Mouse (Mus musculus) hindbrain, embryonic 11.5 days (tissue): ENCODE measurements at regions not wholly inside any gene's neighbourhood (a gene's known extent, or its start where the extent isn't known, plus 50 kb on each side); places are given as distances from the start of the nearest gene placed in this dataset.
"Not testable (repeated sequence)": the region's sequence is repeated elsewhere in the genome, so short reads cannot be mapped to it uniquely, and the experiment has no call there.

Experiments
- ATAC-seq: fragments of 200-750 bp; cut with Nextera tagmentation; 2 replicates; pipeline ENCODE4 v1.8.0; 2017; ENCODE audit warnings: mild to moderate bottlenecking, moderate TSS enrichment, moderate library complexity; ENCODE audit not compliant: low FRiP score
- DNase-seq: peaks from one replicate; pipeline ENCODE4 v3.0.0-alpha.2; 2015; ENCODE audit warnings: low spot score
- H3K27ac ChIP-seq: fragments of 300-500 bp; sonication (generic); 2 replicates; pipeline ENCODE4 v1.5.1; 2014; ENCODE audit warnings: mild to moderate bottlenecking, low read depth, low read length
- H3K27me3 ChIP-seq: fragments of 300-500 bp; sonication (generic); 2 replicates; pipeline ENCODE4 v1.6.1; 2014; ENCODE audit warnings: mild to moderate bottlenecking, low read length, moderate library complexity, mixed read lengths; ENCODE audit not compliant: control insufficient read depth, insufficient read depth
- H3K36me3 ChIP-seq: fragments of 300-500 bp; sonication (generic); 2 replicates; pipeline ENCODE4 v1.6.1; 2014; ENCODE audit warnings: mild to moderate bottlenecking, low read length, moderate library complexity, mixed read lengths; ENCODE audit not compliant: control insufficient read depth, insufficient read depth
- H3K4me1 ChIP-seq: fragments of 300-500 bp; sonication (generic); replicated peaks from 2 replicates; pipeline ENCODE4 v1.6.1; 2014; ENCODE audit warnings: low read length, mixed read lengths; ENCODE audit not compliant: control insufficient read depth, insufficient read depth
- H3K4me2 ChIP-seq: fragments of 300-500 bp; sonication (generic); replicated peaks from 2 replicates; pipeline ENCODE4 v1.6.1; 2014; ENCODE audit warnings: mild to moderate bottlenecking, low read depth, low read length
- H3K4me3 ChIP-seq: fragments of 300-500 bp; sonication (generic); 2 replicates; pipeline ENCODE4 v1.5.1; 2014; ENCODE audit warnings: low read depth, low read length
- H3K9ac ChIP-seq: fragments of 300-500 bp; sonication (generic); 2 replicates; pipeline ENCODE4 v1.6.1; 2014; ENCODE audit warnings: low read depth, low read length
- H3K9me3 ChIP-seq: fragments of 300-500 bp; sonication (generic); 2 replicates; pipeline ENCODE4 v1.6.1; 2016; ENCODE audit warnings: low read length; ENCODE audit not compliant: control insufficient read depth
- WGBS: fragments of 180-500 bp; shearing (Covaris S2); extraction: QIAGEN DNeasy Blood & Tissue Kit; methylation state at CpG from one replicate; pipeline ENCODE4 v1.1.7; 2014; 5-methylcytosine and 5-hydroxymethylcytosine counted together

GRCm38 (mm10) chr8:83837637-83838378 lies 62.1 kb upstream of the Adgrl1 start:
- H3K27ac ChIP-seq = no peak overlapping the region
- no peak overlapping the region for H3K4me3 ChIP-seq
- H3K9me3 ChIP-seq = no peaks in the 10 kb centered on the region
- no peaks in the 10 kb centered on the region for H3K36me3 ChIP-seq
- 67% methylated on average over 9 of the region's 9 CpGs for WGBS
- ATAC-seq (no peak), DNase-seq (no peak)
- H3K27me3 ChIP-seq = no peaks in the 10 kb centered on the region
- no peak overlapping the region for H3K9ac ChIP-seq
- no peak overlapping the region for H3K4me2 ChIP-seq
- H3K4me1 ChIP-seq = no peaks in the 10 kb centered on the region

- Histone ChIP-seq H3K9ac (no peak overlapping the region), H3K36me3 (no peaks in the 10 kb centered on the region), H3K4me1 (no peaks in the 10 kb centered on the region), H3K27ac (no peak overlapping the region), H3K4me2 (no peak overlapping the region), H3K27me3 (no peaks in the 10 kb centered on the region), H3K9me3 (no peaks in the 10 kb centered on the region), H3K4me3 (no peak overlapping the region)
- 73% methylated on average over 2 of the region's 2 CpGs for WGBS
- no peak for DNase-seq
- ATAC-seq = no peak
Observed at GRCm38 (mm10) chr8:83829851-83830250, 70.1 kb upstream of the Adgrl1 start.

DNA sequence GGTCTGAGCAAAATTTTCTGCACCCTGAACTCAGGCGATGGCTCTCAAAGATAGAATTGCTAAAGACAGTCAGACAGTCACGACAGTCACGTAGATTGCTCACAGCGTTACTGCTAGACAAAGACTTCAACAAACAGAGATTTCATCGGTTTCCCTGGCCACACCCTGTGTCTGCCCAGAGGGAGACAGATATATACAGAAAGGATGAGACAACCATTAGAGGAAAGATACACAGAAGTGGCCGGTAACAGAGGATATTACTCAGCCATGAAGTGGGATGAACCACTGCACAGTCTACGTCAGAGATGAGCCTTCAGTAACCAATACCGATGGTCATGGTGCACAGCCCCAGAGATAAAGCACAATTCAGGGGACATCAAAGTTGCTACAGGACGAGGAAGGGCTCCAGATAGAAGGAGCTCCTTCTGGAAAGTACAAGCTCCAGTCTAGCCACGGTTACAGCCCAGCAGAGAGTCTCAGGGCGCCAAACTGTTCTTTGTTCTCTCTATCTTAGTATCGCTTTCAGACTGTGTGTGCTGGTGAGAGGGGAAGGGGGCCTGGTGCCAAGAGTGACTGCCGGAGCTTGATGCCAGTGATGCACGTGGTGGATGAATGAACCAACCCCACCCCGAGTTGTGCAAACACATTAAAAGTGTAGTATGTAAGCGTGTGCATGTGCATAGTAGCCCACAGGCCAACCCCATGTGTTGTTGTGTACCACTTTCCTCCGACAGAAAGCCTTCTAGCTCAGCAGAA lies 74.8 kb upstream of the Adgrl1 start:
- no peaks in the 10 kb centered on the region for H3K9me3 ChIP-seq
- H3K27me3 ChIP-seq = no peaks in the 10 kb centered on the region
- no peaks in the 10 kb centered on the region for H3K4me1 ChIP-seq
- H3K4me2 ChIP-seq = no peak overlapping the region
- no peak overlapping the region for H3K27ac ChIP-seq
- H3K36me3 ChIP-seq = no peaks in the 10 kb centered on the region
- ATAC-seq = no peak
- no peak overlapping the region for H3K4me3 ChIP-seq
- 87% methylated on average over 17 of the region's 17 CpGs for WGBS
- no peak for DNase-seq
- H3K9ac ChIP-seq = no peak overlapping the region

DNA sequence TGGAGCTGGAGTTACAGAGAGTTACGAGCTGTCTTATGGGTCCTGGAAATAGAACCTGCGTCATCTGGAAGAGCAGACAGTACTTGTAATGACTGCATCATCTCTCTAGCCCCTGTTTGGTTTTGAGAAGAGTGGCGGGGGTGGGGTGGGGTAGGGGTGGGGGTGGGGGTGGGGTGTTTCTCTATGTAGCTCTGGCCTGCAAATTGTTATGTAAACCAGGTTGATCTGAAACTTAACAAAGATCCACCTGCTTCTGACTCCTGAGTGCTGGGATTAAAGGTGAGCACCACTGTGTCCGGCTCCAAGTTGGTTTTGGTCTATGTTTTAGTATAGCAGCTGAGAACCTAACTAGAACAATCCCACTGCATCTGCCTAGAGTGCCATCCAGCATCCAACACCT lies 78.0 kb upstream of the Adgre5 start:
- no peak overlapping the region for H3K9ac ChIP-seq
- no peaks in the 10 kb centered on the region for H3K4me1 ChIP-seq
- no peaks in the 10 kb centered on the region for H3K36me3 ChIP-seq
- H3K9me3 ChIP-seq = no peaks in the 10 kb centered on the region
- H3K4me3 ChIP-seq = no peak overlapping the region
- no peak for DNase-seq
- no peak overlapping the region for H3K4me2 ChIP-seq
- WGBS = 90% methylated on average over 4 of the region's 4 CpGs
- H3K27ac ChIP-seq = no peak overlapping the region
- no peak for ATAC-seq
- H3K27me3 ChIP-seq = no peaks in the 10 kb centered on the region

DNA sequence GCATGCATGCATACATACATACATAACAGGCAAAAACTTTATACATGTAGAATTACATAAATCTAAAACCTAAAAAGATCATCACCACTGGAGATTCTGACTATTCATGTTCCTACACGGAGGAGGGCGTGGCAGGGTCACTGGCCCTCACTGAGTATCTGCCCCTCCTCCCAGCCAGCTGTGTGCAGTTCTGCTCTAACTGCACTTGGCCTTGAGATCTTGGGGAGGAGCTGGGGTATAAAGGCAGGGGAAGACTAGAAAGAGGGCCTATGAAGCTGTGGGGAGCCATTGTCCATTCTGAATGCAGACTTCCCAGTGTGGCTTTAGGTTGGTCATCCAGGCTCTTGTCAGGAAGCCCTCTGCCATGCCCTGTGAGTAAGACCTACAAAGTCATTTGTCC lies 69.5 kb upstream of the Adgre5 start:
- H3K4me2 ChIP-seq = no peak overlapping the region
- no peak overlapping the region for H3K9ac ChIP-seq
- no peak for ATAC-seq
- DNase-seq = no peak
- H3K4me3 ChIP-seq = no peak overlapping the region
- no peak overlapping the region for H3K27ac ChIP-seq
- WGBS = 82% methylated on average over 2 of the region's 2 CpGs
- H3K4me1 ChIP-seq = no peaks in the 10 kb centered on the region
- no peaks in the 10 kb centered on the region for H3K36me3 ChIP-seq
- no peaks in the 10 kb centered on the region for H3K9me3 ChIP-seq
- no peaks in the 10 kb centered on the region for H3K27me3 ChIP-seq

- Histone ChIP-seq H3K4me2 (no peak overlapping the region), H3K4me1 (no peaks in the 10 kb centered on the region), H3K36me3 (no peaks in the 10 kb centered on the region), H3K27ac (no peak overlapping the region), H3K9me3 (no peaks in the 10 kb centered on the region), H3K9ac (no peak overlapping the region), H3K27me3 (no peaks in the 10 kb centered on the region), H3K4me3 (no peak overlapping the region)
- no peak for ATAC-seq
- no peak for DNase-seq
- 69% methylated on average over 6 of the region's 6 CpGs for WGBS
Observed at GRCm38 (mm10) chr8:83805612-83806011, 64.5 kb upstream of the Adgre5 start.

GRCm38 (mm10) chr8:83803312-83803711 lies 62.2 kb upstream of the Adgre5 start:
- not testable (repeated sequence) for H3K27me3 ChIP-seq, H3K4me2 ChIP-seq, H3K9me3 ChIP-seq, H3K4me3 ChIP-seq, H3K36me3 ChIP-seq, ATAC-seq, H3K27ac ChIP-seq, H3K9ac ChIP-seq, H3K4me1 ChIP-seq
- WGBS = 39% methylated on average over 1 of the region's 1 CpGs
- peak; percentile 10 for DNase-seq

DNA sequence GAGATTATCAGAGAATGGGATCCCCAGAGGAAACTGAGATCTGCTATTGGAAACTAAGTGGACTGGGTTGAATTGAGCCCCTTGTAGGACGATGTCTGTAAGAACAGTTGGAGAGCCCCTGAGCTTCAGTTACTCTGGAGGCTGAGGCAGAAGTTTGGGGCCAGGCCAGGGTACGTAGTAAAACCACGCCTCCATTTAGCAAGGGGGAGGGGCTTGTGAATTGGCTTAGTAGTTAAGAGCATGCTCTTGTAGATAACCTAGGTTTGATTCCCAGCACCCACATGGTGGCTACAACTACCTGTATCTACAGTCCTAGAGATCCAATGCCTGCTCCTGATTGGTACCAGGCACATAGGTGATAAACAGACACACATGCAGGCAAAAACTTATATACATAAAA lies 61.4 kb upstream of the Adgre5 start:
- Histone ChIP-seq H3K36me3 (no peaks in the 10 kb centered on the region), H3K27me3 (no peaks in the 10 kb centered on the region), H3K9me3 (no peaks in the 10 kb centered on the region), H3K4me2 (no peak overlapping the region), H3K27ac (no peak overlapping the region), H3K9ac (no peak overlapping the region), H3K4me3 (no peak overlapping the region), H3K4me1 (no peaks in the 10 kb centered on the region)
- ATAC-seq (no peak), DNase-seq (peak; percentile 6)
- WGBS = 49% methylated on average over 3 of the region's 3 CpGs

DNA sequence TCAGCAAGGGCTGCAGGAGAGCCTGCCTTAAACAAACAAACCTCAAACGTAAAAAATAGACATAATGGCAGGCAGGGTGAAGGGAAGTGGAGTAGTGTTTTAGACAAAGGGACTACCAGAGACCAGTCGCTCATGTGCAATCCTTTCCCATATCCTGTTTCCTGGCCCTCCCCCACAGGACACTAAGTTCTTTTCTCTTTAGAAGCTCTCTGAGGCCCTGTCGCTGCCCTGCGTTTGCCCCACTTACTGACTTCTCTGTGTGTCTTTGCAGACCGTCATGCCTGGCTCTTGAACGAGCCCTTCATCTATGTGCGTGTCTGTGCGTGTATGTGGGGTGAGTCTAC lies 58.5 kb upstream of the Adgre5 start:
- Histone ChIP-seq H3K9me3 (no peaks in the 10 kb centered on the region), H3K9ac (no peak overlapping the region), H3K27ac (no peak overlapping the region), H3K36me3 (no peaks in the 10 kb centered on the region), H3K4me1 (no peaks in the 10 kb centered on the region), H3K27me3 (no peaks in the 10 kb centered on the region), H3K4me3 (no peak overlapping the region), H3K4me2 (no peak overlapping the region)
- 74% methylated on average over 8 of the region's 8 CpGs for WGBS
- ATAC-seq (no peak), DNase-seq (no peak)
